Mouse (Mus musculus) layer of hippocampus, adult 8-10 months (tissue): ENCODE data around the gene Agpat1. TPM values are rescaled to one million over a fixed set of nuclear protein-coding genes. Genes with fewer than 3 reads are reported as not detected.
A peak's percentile ranks its signal among the peaks of the same experiment; 100 is the strongest.

ENCODE experiments used
- DNase-seq, 2 experiments: peaks; one replicate each; pipeline ENCODE4 v3.0.0; 2022; ENCODE audit warnings: low spot score in 2 of 2
- total RNA-seq, 4 experiments: library from RNA; stranded (reverse); gene quantifications; 2 replicates each; pipeline ENCODE4 v1.2.4; 2022

Gene Agpat1
- total RNA-seq, 4 experiments from 2014 or later, result 138 to 163 (median 151) TPM

- DNase-seq, result no peak
Measured at GRCm38 (mm10) chr17:34604511-34605237, 612 bp downstream of the Agpat1 start.

- peak; percentile 96 to 97 for DNase-seq
Measured at GRCm38 (mm10) chr17:34605609-34606008, 1.5 kb downstream of the Agpat1 start.

GRCm38 (mm10) chr17:34606186-34607039 lies 2.4 kb downstream of the Agpat1 start:
- no peak for DNase-seq

- DNase-seq, result no peak
Measured at GRCm38 (mm10) chr17:34607997-34608396, 3.9 kb downstream of the Agpat1 start.

- DNase-seq, result no peak
Measured at GRCm38 (mm10) chr17:34611050-34611449, 7.0 kb downstream of the Agpat1 start.

- no peak for DNase-seq
Measured at GRCm38 (mm10) chr17:34613054-34613645, 9.1 kb downstream of the Agpat1 start.

- DNase-seq, result no peak
Measured at GRCm38 (mm10) chr17:34613830-34614229, 9.8 kb downstream of the Agpat1 start.

GRCm38 (mm10) chr17:34615871-34616270 lies 11.8 kb downstream of the Agpat1 start, which contains the start of gene Egfl8:
TSS of gene Egfl8 (minus strand) at chr17:34615971.
- DNase-seq, result no peak

- peak in 1 of 2 experiments; percentile 74 for DNase-seq
Measured at GRCm38 (mm10) chr17:34618999-34619398, 14.9 kb downstream of the Agpat1 start.

- DNase-seq, result no peak
Measured at GRCm38 (mm10) chr17:34621006-34621405, 16.9 kb downstream of the Agpat1 start.

- DNase-seq, result no peak
Measured at GRCm38 (mm10) chr17:34623161-34623560, 19.1 kb downstream of the Agpat1 start.

GRCm38 (mm10) chr17:34624981-34625380 lies 20.9 kb downstream of the Agpat1 start:
- no peak for DNase-seq

- DNase-seq, result no peak
Measured at GRCm38 (mm10) chr17:34626062-34626772, 22.2 kb downstream of the Agpat1 start.

- no peak for DNase-seq
Measured at GRCm38 (mm10) chr17:34626773-34627092, 22.7 kb downstream of the Agpat1 start.

- DNase-seq, result peak; percentile 82 to 86
Measured at GRCm38 (mm10) chr17:34627093-34627942, 23.3 kb downstream of the Agpat1 start.

- no peak for DNase-seq
Measured at GRCm38 (mm10) chr17:34627943-34628643, 24.0 kb downstream of the Agpat1 start, which contains the start of gene Ppt2. TSS of gene Ppt2 (minus strand) at chr17:34628510.

- no peak for DNase-seq
Measured at GRCm38 (mm10) chr17:34628644-34628967, 24.5 kb downstream of the Agpat1 start.

- peak in 1 of 2 experiments; percentile 61 for DNase-seq
Measured at GRCm38 (mm10) chr17:34629221-34629751, 25.2 kb downstream of the Agpat1 start, which contains the start of gene Prrt1. TSS of gene Prrt1 (plus strand) at chr17:34629533.

- DNase-seq, result no peak
Measured at GRCm38 (mm10) chr17:34629796-34630603, 25.9 kb downstream of the Agpat1 start.
